10 mouse cellular contexts compared by ENCODE assay signal in genomic region chr16:38622283-38622682, GRCm38 (mm10).
A peak's percentile ranks its signal among the peaks of the same experiment; 100 is the strongest.
DNase-seq lines count a peak whose midpoint lies in the region; ATAC-seq and TF ChIP-seq lines count a peak whose summit lies in the region.
"Had no signal": no experiment of that assay in that cellular context is flagged by ENCODE, and none has a peak within 500 bp of the region (broad histone marks: within the 10 kb centered on the region; RNA-seq: fewer than 3 reads in every experiment).

No protein-coding gene starts in this region.

- peaks cover 64% of the 10 kb centered on the region for H3K4me1 ChIP-seq in heart, embryonic 12.5 days (replicated peaks)
- no peaks in the 10 kb centered on the region; the same call in 1 of the 2 replicates for H3K4me1 ChIP-seq in lung, embryonic 14.5 days (ENCODE audit: insufficient read depth)
- peaks cover 47% of the 10 kb centered on the region for H3K4me1 ChIP-seq in lung, adult 2 months (ENCODE audit: control insufficient read depth, insufficient read depth, low read length)
- H3K4me1 ChIP-seq: embryonic facial prominence, embryonic 12.5 days had no signal

- peaks cover 72% of the 10 kb centered on the region for H3K36me3 ChIP-seq in heart, embryonic 12.5 days
- peaks cover 36% of the 10 kb centered on the region for H3K36me3 ChIP-seq in lung, embryonic 14.5 days (ENCODE audit: insufficient read depth)
- H3K36me3 ChIP-seq: midbrain, embryonic 13.5 days had no signal

- no peak overlapping the region for H3K9ac ChIP-seq in heart, embryonic 12.5 days
- no peak overlapping the region for H3K9ac ChIP-seq in lung, embryonic 14.5 days
- H3K9ac ChIP-seq: embryonic facial prominence, embryonic 12.5 days; midbrain, embryonic 13.5 days had no signal

- ATAC-seq in heart, embryonic 12.5 days (ENCODE audit: insufficient number of reproducible peaks, low FRiP score): no peak
- no peak for ATAC-seq in lung, embryonic 14.5 days (ENCODE audit: insufficient read depth)
- ATAC-seq: midbrain, embryonic 13.5 days had no signal

- H3K4me3 ChIP-seq in heart, embryonic 12.5 days: no peak overlapping the region
- no peak overlapping the region for H3K4me3 ChIP-seq in lung, embryonic 14.5 days (ENCODE audit: low read depth, low read length)
- H3K4me3 ChIP-seq in lung, adult 2 months (replicated peaks; ENCODE audit: extremely low read depth, low read depth, low read length): no peak overlapping the region
- H3K4me3 ChIP-seq: embryonic facial prominence, embryonic 12.5 days; midbrain, embryonic 13.5 days had no signal

- peak; percentile 20; the same call in 1 of the 2 replicates for TF ChIP-seq CTCF in lung, embryonic 14.5 days (IDR thresholded peaks at IDR 0.05; ENCODE audit: low read depth)
- TF ChIP-seq CTCF in lung, adult 2 months (IDR thresholded peaks at IDR 0.05; ENCODE audit: insufficient read depth, low read length): no peak

- no peak overlapping the region for H3K4me2 ChIP-seq in heart, embryonic 12.5 days
- H3K4me2 ChIP-seq in lung, embryonic 14.5 days: no peak overlapping the region
- H3K4me2 ChIP-seq: embryonic facial prominence, embryonic 12.5 days; midbrain, embryonic 13.5 days had no signal

- no peaks in the 10 kb centered on the region for H3K27me3 ChIP-seq in heart, embryonic 12.5 days (replicated peaks)
- no peaks in the 10 kb centered on the region for H3K27me3 ChIP-seq in lung, embryonic 14.5 days (ENCODE audit: insufficient read depth, low read length)
- H3K27me3 ChIP-seq: embryonic facial prominence, embryonic 12.5 days; midbrain, embryonic 13.5 days had no signal

- TF ChIP-seq POLR2A in lung, adult 2 months (IDR thresholded peaks at IDR 0.05; ENCODE audit: borderline replicate concordance, extremely low read depth, low read depth, low read length): no peak

- intact Hi-C loops in heart, postnatal 25 days (cut with DNase I): no loop called here

- H3K9me3 ChIP-seq in heart, embryonic 12.5 days (replicated peaks): no peaks in the 10 kb centered on the region
- no peaks in the 10 kb centered on the region for H3K9me3 ChIP-seq in lung, embryonic 14.5 days (ENCODE audit: low read depth, low read length)
- H3K9me3 ChIP-seq: embryonic facial prominence, embryonic 12.5 days; midbrain, embryonic 13.5 days had no signal

- WGBS in heart, embryonic 12.5 days: 65% methylated on average over 2 of the region's 2 CpGs
- 46% methylated on average over 2 of the region's 2 CpGs for WGBS in lung, embryonic 14.5 days
- 45% methylated on average over 2 of the region's 2 CpGs for WGBS in lung, adult 2 months

- 0 out of 2 replicates have a peak overlapping the region, but pooled peaks have one; percentile 2 for H3K27ac ChIP-seq in heart, embryonic 12.5 days (ENCODE audit: poor library complexity, severe bottlenecking)
- no peak overlapping the region for H3K27ac ChIP-seq in lung, embryonic 14.5 days (ENCODE audit: low read depth)
- H3K27ac ChIP-seq: embryonic facial prominence, embryonic 12.5 days; midbrain, embryonic 13.5 days had no signal

- no peak for DNase-seq in heart, postnatal 25 days (ENCODE audit: low spot score)
- DNase-seq in lung, embryonic 14.5 days: peak; percentile 63
- no peak for DNase-seq in lung, adult 2 months
- DNase-seq in R1 (ENCODE audit: low read depth, low spot score): peak; percentile 67
- DNase-seq in naive thymus-derived CD4-positive, alpha-beta T cell, adult 2 months (ENCODE audit: low read depth): peak; percentile 66
- no peak for DNase-seq in urinary bladder, postnatal 14 days (ENCODE audit: low spot score)
- no peak for DNase-seq in cerebellum, adult 9-11 months

Comparison
In these comparisons a context has a peak if more than half of its experiments do, and no peak if none do; other contexts are left out.
1. DNase-seq: peak in lung, embryonic 14.5 days (single experiment), R1 (single experiment) and naive thymus-derived CD4-positive, alpha-beta T cell, adult 2 months (single experiment); none in heart, postnatal 25 days (single experiment), lung, adult 2 months (single experiment), urinary bladder, postnatal 14 days (single experiment) and cerebellum, adult 9-11 months (single experiment).